Comparison of ENCODE assay signal across 23 mouse cellular contexts in genomic region chr11:83600576-83600975, GRCm38 (mm10). TPM values are rescaled to one million over a fixed set of nuclear protein-coding genes. Genes with fewer than 3 reads are reported as not detected.
A peak's percentile ranks its signal among the peaks of the same experiment; 100 is the strongest.
DNase-seq lines count a peak whose midpoint lies in the region; ATAC-seq and TF ChIP-seq lines count a peak whose summit lies in the region.
"Had no signal": no experiment of that assay in that cellular context is flagged by ENCODE, and none has a peak within 500 bp of the region (broad histone marks: within the 10 kb centered on the region; RNA-seq: fewer than 3 reads in every experiment).

No protein-coding gene starts in this region.

- DNase-seq in heart, embryonic 10.5 days (ENCODE audit: low spot score) = peak; percentile 24
- DNase-seq in heart, adult 2 months = no peak
- peak; percentile 86 for DNase-seq in 416B (ENCODE audit: low read depth)
- no peak for DNase-seq in B cell, adult 2 months
- DNase-seq: adrenal gland, postnatal 10 days; cerebellum, adult 18-20 months; cerebellum, adult 9-11 months; cerebellum, postnatal 36 days; gastrocnemius, postnatal 10 days had no signal

- no peak for TF ChIP-seq CTCF in heart, adult 2 months (IDR thresholded peaks at IDR 0.05)

- H3K4me3 ChIP-seq in heart, embryonic 10.5 days = no peak overlapping the region
- H3K4me3 ChIP-seq in heart, adult 2 months = no peak overlapping the region
- H3K4me3 ChIP-seq: embryonic facial prominence, embryonic 13.5 days; forebrain, embryonic 12.5 days; heart, embryonic 12.5 days; hindbrain, embryonic 10.5 days had no signal

- peak; percentile 44 for ATAC-seq in granulocyte monocyte progenitor cell, adult 5-6 weeks (replicated peaks; ENCODE audit: poor library complexity, severe bottlenecking)
- 0 out of 2 replicates have a peak, but pooled peaks have one; percentile 23 for ATAC-seq in megakaryocyte progenitor cell, adult 5-6 weeks (replicated peaks; ENCODE audit: poor library complexity)
- no peak for ATAC-seq in megakaryocyte-erythroid progenitor cell, adult 5-6 weeks (replicated peaks; ENCODE audit: low FRiP score, low TSS enrichment, poor library complexity, severe bottlenecking)
- ATAC-seq: forebrain, embryonic 16.5 days had no signal

- H3K27ac ChIP-seq in heart, embryonic 10.5 days = no peak overlapping the region
- no peak overlapping the region for H3K27ac ChIP-seq in heart, adult 2 months
- H3K27ac ChIP-seq: embryonic facial prominence, embryonic 13.5 days; forebrain, embryonic 12.5 days; hindbrain, embryonic 10.5 days; hindbrain, embryonic 14.5 days had no signal

- H3K9ac ChIP-seq in heart, adult 2 months (ENCODE audit: low read depth, low read length) = no peak overlapping the region
- H3K9ac ChIP-seq: embryonic facial prominence, embryonic 13.5 days; forebrain, embryonic 12.5 days; heart, embryonic 12.5 days; hindbrain, embryonic 14.5 days had no signal

- H3K27me3 ChIP-seq in heart, embryonic 10.5 days (ENCODE audit: insufficient read depth, poor library complexity, severe bottlenecking) = no peaks in the 10 kb centered on the region
- H3K27me3 ChIP-seq in heart, adult 2 months (ENCODE audit: control insufficient read depth, insufficient read depth, low read length) = no peaks in the 10 kb centered on the region
- H3K27me3 ChIP-seq: embryonic facial prominence, embryonic 13.5 days; forebrain, embryonic 12.5 days; heart, embryonic 12.5 days had no signal

- no peak for TF ChIP-seq POLR2A in heart, adult 2 months (IDR thresholded peaks at IDR 0.05; ENCODE audit: insufficient read depth, low read depth, low read length)

- no peaks in the 10 kb centered on the region for H3K36me3 ChIP-seq in heart, embryonic 10.5 days
- no peaks in the 10 kb centered on the region for H3K36me3 ChIP-seq in heart, adult 2 months (ENCODE audit: control insufficient read depth, insufficient read depth, low read length)
- H3K36me3 ChIP-seq: embryonic facial prominence, embryonic 13.5 days; forebrain, embryonic 12.5 days; heart, embryonic 12.5 days; hindbrain, embryonic 10.5 days had no signal

- 79% methylated on average over 2 of the region's 2 CpGs for WGBS in heart, embryonic 10.5 days
- WGBS in heart, adult 2 months = 86% methylated on average over 2 of the region's 2 CpGs

- intact Hi-C loops in heart, adult 2 months (cut with DNase I) = no loop called here

- no peak for TF ChIP-seq EP300 in heart, adult 2 months (IDR thresholded peaks at IDR 0.05; ENCODE audit: insufficient read depth, low read depth, low read length)

- no peaks in the 10 kb centered on the region for H3K79me2 ChIP-seq in heart, adult 2 months (replicated peaks; ENCODE audit: control insufficient read depth, insufficient read depth, low read length)

- H3K4me1 ChIP-seq in heart, embryonic 10.5 days = no peaks in the 10 kb centered on the region
- no peaks in the 10 kb centered on the region for H3K4me1 ChIP-seq in heart, adult 2 months (ENCODE audit: control insufficient read depth, insufficient read depth, low read length)
- H3K4me1 ChIP-seq: embryonic facial prominence, embryonic 13.5 days; forebrain, embryonic 12.5 days; heart, embryonic 12.5 days; hindbrain, embryonic 10.5 days had no signal

- no peaks in the 10 kb centered on the region for H3K9me3 ChIP-seq in heart, embryonic 10.5 days
- H3K9me3 ChIP-seq: embryonic facial prominence, embryonic 13.5 days; forebrain, embryonic 12.5 days; heart, embryonic 12.5 days; hindbrain, embryonic 10.5 days had no signal

RNA-seq across cellular contexts. Expression of gene Ccl6, which starts 7.7 kb away (rescaled TPM):
- 0.64 and 2.5 TPM in 2 replicates for polyA plus RNA-seq in heart, embryonic 10.5 days (2016; fragmentation: Nextera tagmentation; extraction: Ambion mirVana)
- total RNA-seq in heart, adult 2 months (2021) = 10 to 100 TPM; 21.5 to 25.4 TPM
- polyA plus RNA-seq in heart, adult 2 months (2012; rRNA removed) = 13.0 and 14.1 TPM in 2 replicates
- 8.8 and 13.4 TPM in 2 replicates for total RNA-seq in granulocyte monocyte progenitor cell, adult 5-6 weeks (2014; fragmentation: Nextera tagmentation)
- total RNA-seq in granulocyte monocyte progenitor cell, adult 5-6 weeks (2017) = 16.9 and 19.6 TPM in 2 replicates
- 13.6 and 25.2 TPM in 2 replicates for total RNA-seq in megakaryocyte progenitor cell, adult 5-6 weeks (2015)
- total RNA-seq in megakaryocyte progenitor cell, adult 5-6 weeks (2017) = 13.3 and 15.1 TPM in 2 replicates
- not detected in 2 replicates for total RNA-seq in megakaryocyte-erythroid progenitor cell, adult 5-6 weeks (2014; fragmentation: Nextera tagmentation)
- total RNA-seq in megakaryocyte-erythroid progenitor cell, adult 5-6 weeks (2017) = 0.84 and 4.1 TPM in 2 replicates

RNA-seq across cellular contexts. Expression of gene Ccl9, which starts 22.1 kb away (rescaled TPM):
- 0.41 and 0.97 TPM in 2 replicates for polyA plus RNA-seq in heart, embryonic 10.5 days (2016; fragmentation: Nextera tagmentation; extraction: Ambion mirVana)
- 10 to 100 TPM; 12.6 to 13.7 TPM for total RNA-seq in heart, adult 2 months (2021)
- 4.3 and 6.7 TPM in 2 replicates for polyA plus RNA-seq in heart, adult 2 months (2012; rRNA removed)
- 189 and 190 TPM in 2 replicates for total RNA-seq in granulocyte monocyte progenitor cell, adult 5-6 weeks (2014; fragmentation: Nextera tagmentation)
- 110 and 159 TPM in 2 replicates for total RNA-seq in granulocyte monocyte progenitor cell, adult 5-6 weeks (2017)
- total RNA-seq in megakaryocyte progenitor cell, adult 5-6 weeks (2015) = 149 and 197 TPM in 2 replicates
- total RNA-seq in megakaryocyte progenitor cell, adult 5-6 weeks (2017) = 97.7 and 108 TPM in 2 replicates
- not detected in 2 replicates for total RNA-seq in megakaryocyte-erythroid progenitor cell, adult 5-6 weeks (2014; fragmentation: Nextera tagmentation)
- 0.70 and 10.4 TPM in 2 replicates for total RNA-seq in megakaryocyte-erythroid progenitor cell, adult 5-6 weeks (2017)

RNA-seq across cellular contexts. Expression of gene Rpl9-ps1, which starts 44.8 kb away (rescaled TPM):
- polyA plus RNA-seq in heart, embryonic 10.5 days (2016; fragmentation: Nextera tagmentation; extraction: Ambion mirVana) = not detected in 2 replicates
- total RNA-seq in heart, adult 2 months (2021) = not detected
- polyA plus RNA-seq in heart, adult 2 months (2012; rRNA removed) = not detected in 2 replicates
- total RNA-seq in granulocyte monocyte progenitor cell, adult 5-6 weeks (2014; fragmentation: Nextera tagmentation) = not detected in 2 replicates
- not detected in 2 replicates for total RNA-seq in granulocyte monocyte progenitor cell, adult 5-6 weeks (2017)
- total RNA-seq in megakaryocyte progenitor cell, adult 5-6 weeks (2015) = 0.44 and 1.2 TPM in 2 replicates
- not detected in 2 replicates for total RNA-seq in megakaryocyte progenitor cell, adult 5-6 weeks (2017)
- total RNA-seq in megakaryocyte-erythroid progenitor cell, adult 5-6 weeks (2014; fragmentation: Nextera tagmentation) = not detected in 2 replicates
- total RNA-seq in megakaryocyte-erythroid progenitor cell, adult 5-6 weeks (2017) = not detected in 2 replicates
- total RNA-seq: adrenal gland, postnatal 10 days; ES-E14; gastrocnemius, postnatal 10 days; heart, postnatal 25 days had no signal
- polyA plus RNA-seq: embryonic facial prominence, embryonic 13.5 days; forebrain, embryonic 12.5 days; forebrain, embryonic 16.5 days; frontal cortex, adult 2 months; gonadal fat pad, adult 2 months; heart, embryonic 12.5 days; heart, embryonic 16.5 days; hindbrain, embryonic 10.5 days; hindbrain, embryonic 14.5 days had no signal

RNA-seq across cellular contexts. Expression of gene Ccl3, which starts 48.6 kb away (rescaled TPM):
- polyA plus RNA-seq in heart, embryonic 10.5 days (2016; fragmentation: Nextera tagmentation; extraction: Ambion mirVana) = 0.53 TPM in 1 of 2 replicates, not detected in the other
- not detected for total RNA-seq in heart, adult 2 months (2021)
- polyA plus RNA-seq in heart, adult 2 months (2012; rRNA removed) = 0.59 and 0.92 TPM in 2 replicates
- total RNA-seq in granulocyte monocyte progenitor cell, adult 5-6 weeks (2014; fragmentation: Nextera tagmentation) = 5.5 and 6.5 TPM in 2 replicates
- total RNA-seq in granulocyte monocyte progenitor cell, adult 5-6 weeks (2017) = 78.6 and 86.4 TPM in 2 replicates
- 99.8 and 229 TPM in 2 replicates for total RNA-seq in megakaryocyte progenitor cell, adult 5-6 weeks (2015)
- 37.9 and 120 TPM in 2 replicates for total RNA-seq in megakaryocyte progenitor cell, adult 5-6 weeks (2017)
- total RNA-seq in megakaryocyte-erythroid progenitor cell, adult 5-6 weeks (2014; fragmentation: Nextera tagmentation) = not detected in 2 replicates
- 13.6 and 17.1 TPM in 2 replicates for total RNA-seq in megakaryocyte-erythroid progenitor cell, adult 5-6 weeks (2017)
- total RNA-seq: gastrocnemius, postnatal 10 days had no signal

Comparison
In these comparisons a context has a peak if more than half of its experiments do, and no peak if none do; other contexts are left out.
1. DNase-seq: peak in heart, embryonic 10.5 days (single experiment) and 416B (single experiment); none in heart, adult 2 months (0 of 2) and B cell, adult 2 months (0 of 2).